Mouse (Mus musculus) ovary, adult 18-20 months (tissue): ENCODE results near the gene Otop3.
A peak's percentile ranks its signal among the peaks of the same experiment; 100 is the strongest.

ENCODE experiments used
- DNase-seq: peaks from one replicate; pipeline ENCODE4 v3.0.0; 2022; ENCODE audit warnings: low spot score, mixed read lengths

Otop3 gene

GRCm38 (mm10) chr11:115334531-115334930, at the start of gene Otop3:
Gene Otop3, plus strand, starts transcription at chr11:115334731.
- no peak for DNase-seq

DNA sequence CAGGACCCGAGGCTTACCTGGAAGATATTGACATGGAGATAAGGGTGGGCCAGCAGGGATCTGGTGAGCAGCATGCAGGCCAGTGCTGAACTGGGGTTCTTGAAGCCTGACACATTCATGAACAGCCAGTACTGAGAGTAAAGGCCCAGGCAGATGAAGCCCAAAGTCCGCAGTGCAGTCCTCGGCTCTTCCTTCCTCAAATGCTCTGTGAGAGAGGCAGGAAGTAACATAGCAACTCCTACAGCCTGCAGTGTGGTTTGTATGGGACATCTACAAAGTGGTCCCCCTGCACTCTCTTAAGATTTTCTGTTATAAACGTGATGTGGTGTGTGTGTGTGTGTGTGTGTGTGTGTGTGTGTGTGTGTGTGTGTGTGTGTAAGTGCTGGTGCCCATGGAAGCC, 49.2 kb upstream of the Otop3 start:
- DNase-seq = no peak

- no peak for DNase-seq
Observed at GRCm38 (mm10) chr11:115286201-115286993, 48.1 kb upstream of the Otop3 start.

DNA sequence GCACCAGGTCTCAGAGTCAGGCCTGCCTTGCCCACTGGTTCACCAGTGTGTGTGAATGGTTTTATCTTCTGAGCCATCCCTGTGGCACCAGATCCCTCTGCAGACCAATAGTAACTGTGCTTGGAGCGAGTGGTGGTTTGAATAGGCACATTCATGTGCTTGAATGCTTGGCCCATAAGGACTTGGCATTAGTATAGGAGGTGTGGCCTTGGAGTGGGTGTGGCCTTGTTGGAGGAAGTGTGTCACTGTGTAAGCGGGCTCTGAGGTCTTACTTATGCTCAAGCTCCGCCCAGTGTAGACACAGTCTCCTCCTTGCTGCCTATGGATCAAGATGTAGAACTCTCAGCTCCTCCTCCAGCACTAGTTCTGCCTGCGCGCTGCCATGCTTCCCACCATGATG, 47.1 kb upstream of the Otop3 start:
- DNase-seq = no peak

DNA sequence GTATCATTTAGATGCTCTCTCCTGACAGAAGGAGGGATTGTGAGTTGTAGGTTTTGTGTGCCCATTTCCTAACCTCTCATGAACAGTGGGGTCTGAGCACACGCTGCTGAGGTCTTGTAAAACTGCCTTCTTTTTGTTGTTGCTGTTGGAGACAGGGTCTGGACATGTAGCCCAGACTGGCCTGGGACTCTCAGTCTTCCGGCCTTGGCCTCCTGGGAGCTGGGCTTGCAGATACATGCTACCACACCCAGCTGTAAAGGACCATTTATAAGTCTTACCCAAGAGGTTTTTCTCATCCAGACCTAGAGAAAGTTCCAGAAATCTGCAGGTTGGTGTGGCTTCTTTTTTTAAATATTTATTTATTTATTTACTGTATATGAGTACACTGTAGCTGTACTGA, 46.2 kb upstream of the Otop3 start:
- DNase-seq = no peak

- no peak for DNase-seq
Observed at GRCm38 (mm10) chr11:115289885-115290284, 44.6 kb upstream of the Otop3 start.

GRCm38 (mm10) chr11:115290314-115290713, 44.2 kb upstream of the Otop3 start:
- DNase-seq = no peak

GRCm38 (mm10) chr11:115290919-115291318, 43.6 kb upstream of the Otop3 start:
- DNase-seq = peak; percentile 72

DNA sequence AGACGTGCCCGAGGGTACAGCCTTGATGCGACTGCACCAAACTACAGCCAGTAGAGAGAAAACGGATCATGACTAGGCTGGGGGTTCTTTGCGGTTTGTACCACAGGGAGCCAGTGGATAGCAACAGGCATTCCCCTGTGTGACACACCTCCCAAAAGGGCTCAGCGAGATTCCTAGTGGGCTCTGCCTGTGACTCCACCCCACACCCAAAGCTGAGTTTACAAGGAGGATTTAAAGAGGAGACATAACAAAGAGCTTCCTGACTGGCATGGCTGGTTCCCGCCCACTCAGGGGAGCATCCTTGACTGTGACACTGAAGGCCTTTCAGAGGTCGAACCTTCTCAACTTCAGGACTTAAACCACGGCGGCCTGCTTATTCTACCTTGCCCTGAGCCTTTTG, 43.0 kb upstream of the Otop3 start:
- DNase-seq = no peak

DNA sequence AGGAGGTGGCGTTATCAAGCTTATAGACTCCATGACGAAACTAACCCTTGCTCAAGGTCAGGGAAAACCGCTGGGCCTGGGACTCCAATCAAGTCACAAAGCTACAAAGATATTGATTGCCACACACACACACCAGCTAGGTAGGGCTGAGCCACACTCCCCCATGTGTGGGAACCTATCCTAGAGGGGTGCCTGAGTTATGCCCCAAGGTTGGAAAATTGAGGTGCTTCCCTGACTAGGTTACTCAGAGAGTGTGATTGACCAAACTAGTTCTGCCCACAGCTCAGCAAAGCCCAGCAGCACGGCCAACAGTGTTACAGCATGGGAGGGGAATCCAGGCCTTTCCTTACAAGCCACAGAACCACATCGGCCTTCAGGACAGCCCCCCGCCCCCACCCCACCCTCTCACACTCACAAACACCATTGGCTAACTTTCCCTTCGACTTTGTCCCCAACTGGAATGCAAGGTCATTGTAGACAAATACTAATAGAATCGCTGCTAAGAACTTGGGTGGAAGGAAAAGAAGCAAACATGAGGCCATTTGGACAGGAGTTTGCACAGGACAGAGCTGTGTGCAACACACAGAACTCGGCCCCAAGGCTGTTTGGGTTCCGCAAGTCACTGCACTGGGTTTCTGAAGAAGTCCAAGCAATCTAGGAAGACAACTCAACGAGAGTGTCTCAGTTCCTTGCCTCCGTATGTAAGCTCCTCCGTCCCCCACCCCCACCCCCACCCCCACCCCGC, 41.7 kb upstream of the Otop3 start:
- DNase-seq = no peak

DNA sequence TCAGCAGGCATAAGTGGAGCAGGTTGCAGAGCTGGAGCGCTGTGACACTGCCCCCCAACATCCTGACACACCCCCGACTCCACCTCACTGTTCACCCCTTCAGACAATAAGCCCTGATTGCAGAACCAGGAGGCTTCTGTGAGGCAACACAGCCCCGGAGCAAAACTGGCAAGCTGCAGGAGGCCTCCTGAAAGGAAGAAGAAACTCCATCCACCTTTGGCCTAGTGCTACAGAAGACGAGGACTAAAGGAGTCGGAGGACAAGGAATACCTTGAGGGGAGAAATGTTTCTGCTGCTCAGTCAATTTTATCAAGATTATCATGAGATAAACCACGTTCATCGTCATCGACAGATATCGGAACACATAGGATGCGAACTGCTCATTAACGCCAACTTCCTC, 38.6 kb upstream of the Otop3 start:
- no peak for DNase-seq

DNA sequence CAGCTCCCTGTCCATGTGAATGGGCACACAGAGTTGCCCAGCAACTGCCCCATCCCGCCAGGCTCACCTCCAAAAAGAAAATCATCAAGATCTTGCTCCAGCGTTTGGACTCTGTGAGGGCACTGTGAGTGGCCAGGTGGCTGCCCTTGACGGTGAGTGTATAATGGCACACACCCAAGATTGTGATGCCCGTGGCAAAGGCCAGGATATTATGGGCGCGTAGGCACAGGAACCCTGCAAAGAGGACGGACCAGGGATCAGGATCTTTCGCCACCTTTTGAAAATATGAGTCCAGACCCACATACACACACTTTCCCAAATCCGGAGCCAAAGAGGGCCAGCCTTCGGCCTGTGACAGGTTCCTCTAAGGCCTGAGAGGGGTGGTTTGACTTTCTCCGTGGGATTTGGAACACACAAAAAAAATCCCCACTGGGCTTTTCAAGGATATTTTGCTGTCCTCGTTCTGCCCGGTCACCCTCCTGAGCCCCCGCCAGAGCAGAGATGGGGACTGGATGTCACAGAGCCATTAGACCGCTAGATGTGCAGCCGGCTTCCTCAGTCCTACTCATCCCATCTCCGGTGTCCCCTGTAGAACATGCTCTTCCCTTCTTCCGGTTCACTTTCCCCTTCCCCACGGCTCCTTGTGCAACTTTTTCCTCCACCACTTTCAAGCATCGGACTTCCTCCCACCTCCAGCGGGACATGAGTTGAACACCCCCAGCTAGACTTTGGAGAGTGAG, 37.9 kb upstream of the Otop3 start:
- no peak for DNase-seq

- DNase-seq = peak; percentile 75
Observed at GRCm38 (mm10) chr11:115297214-115297826, 37.2 kb upstream of the Otop3 start, which contains the start of gene Fads6. Gene Fads6, minus strand, starts transcription at chr11:115297663.

DNA sequence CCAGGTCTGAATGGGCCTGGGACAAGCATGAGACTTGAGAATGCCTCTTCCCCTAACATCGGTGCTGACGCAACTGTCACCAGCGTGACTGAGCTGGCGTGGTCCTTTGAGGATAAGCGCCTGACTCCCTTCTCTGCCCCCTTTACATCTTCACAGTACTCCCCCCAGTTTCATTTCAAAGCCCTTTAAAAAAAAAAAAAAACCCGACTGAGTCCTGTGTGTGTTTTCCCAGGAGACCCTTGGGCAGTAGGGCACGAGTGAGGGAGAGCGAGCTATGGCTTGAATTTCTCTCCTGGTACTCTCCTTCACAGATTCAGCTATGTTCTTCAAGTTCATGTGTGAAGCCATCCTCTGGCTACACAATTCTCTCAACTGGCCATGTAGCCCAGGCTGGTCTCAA, 36.4 kb upstream of the Otop3 start:
- DNase-seq = no peak

DNA sequence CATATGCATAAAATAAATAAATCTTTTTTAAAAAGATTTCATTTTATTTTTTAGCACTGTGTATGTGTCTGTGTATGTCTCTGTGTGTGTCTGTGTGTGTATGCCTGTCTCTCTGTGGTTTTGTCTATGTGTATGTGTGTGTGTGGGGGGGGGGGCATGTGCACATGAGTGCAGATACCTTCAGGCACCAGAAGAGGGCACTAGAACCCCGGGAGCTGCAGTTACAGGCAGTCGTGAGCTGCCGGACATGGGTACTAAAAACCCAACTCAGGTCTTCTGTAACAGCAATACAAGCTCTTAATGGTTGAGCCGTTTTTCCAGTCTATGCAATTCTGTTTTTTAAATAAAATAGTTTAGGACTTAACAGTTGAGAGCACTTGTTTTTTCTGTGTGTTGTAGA, 33.8 kb upstream of the Otop3 start:
- no peak for DNase-seq

GRCm38 (mm10) chr11:115301351-115301750, 33.2 kb upstream of the Otop3 start:
- DNase-seq = no peak

- no peak for DNase-seq
Observed at GRCm38 (mm10) chr11:115303167-115303566, 31.4 kb upstream of the Otop3 start.

- DNase-seq = no peak
Observed at GRCm38 (mm10) chr11:115306863-115307262, 27.7 kb upstream of the Otop3 start, which contains the start of gene Otop2. Gene Otop2, plus strand, starts transcription at chr11:115307163.

DNA sequence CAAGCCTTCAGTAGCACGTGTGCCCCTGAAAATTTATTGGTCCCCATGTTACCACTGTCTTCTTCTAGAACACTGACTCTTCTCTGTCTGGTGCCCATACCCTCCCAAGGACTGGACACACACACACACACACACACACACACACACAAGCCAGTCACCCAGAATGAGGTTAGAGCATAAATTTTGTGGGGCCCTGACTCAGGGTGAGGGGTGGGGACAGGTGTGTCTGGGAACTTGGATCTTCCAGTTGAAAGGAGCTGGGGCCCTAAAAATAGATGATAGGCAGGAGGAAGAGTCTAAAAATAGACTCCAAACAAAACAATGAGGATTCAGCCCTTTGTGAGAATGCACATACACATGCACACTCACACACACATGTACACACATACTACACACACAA, 25.8 kb upstream of the Otop3 start:
- no peak for DNase-seq

- DNase-seq = no peak
Observed at GRCm38 (mm10) chr11:115314249-115314648, 20.3 kb upstream of the Otop3 start.

GRCm38 (mm10) chr11:115317204-115317603, 17.3 kb upstream of the Otop3 start:
- no peak for DNase-seq
